Mouse (Mus musculus) heart, embryonic 13.5 days (tissue): Measurements from ENCODE around the gene Sprr2h. TPM values are rescaled to one million over a fixed set of nuclear protein-coding genes. Genes with fewer than 3 reads are reported as not detected.

Experiments used
- ATAC-seq: fragments of 200-750 bp; cut with Nextera tagmentation; 2 replicates; pipeline ENCODE4 v1.8.0; 2017; ENCODE audit warnings: moderate TSS enrichment; ENCODE audit not compliant: insufficient number of reproducible peaks, low FRiP score, low TSS enrichment; ENCODE audit errors: extremely low read depth
- H3K27ac ChIP-seq: fragments of 300-500 bp; sonication (generic); replicated peaks from 2 replicates; pipeline ENCODE4 v1.5.1; 2015; ENCODE audit warnings: moderate library complexity, mild to moderate bottlenecking, inconsistent platforms
- H3K27me3 ChIP-seq: fragments of 300-500 bp; sonication (generic); replicated peaks from 2 replicates; pipeline ENCODE4 v1.6.1; 2015; ENCODE audit warnings: mild to moderate bottlenecking, inconsistent platforms
- H3K36me3 ChIP-seq: fragments of 300-500 bp; sonication (generic); 2 replicates; pipeline ENCODE4 v1.6.1; 2015; ENCODE audit warnings: mild to moderate bottlenecking, inconsistent platforms
- H3K4me1 ChIP-seq: fragments of 300-500 bp; sonication (generic); 2 replicates; pipeline ENCODE4 v1.6.1; 2015; ENCODE audit warnings: inconsistent platforms
- H3K4me2 ChIP-seq: fragments of 300-500 bp; sonication (generic); 2 replicates; pipeline ENCODE4 v1.6.1; 2015; ENCODE audit warnings: inconsistent platforms, mild to moderate bottlenecking, moderate library complexity
- H3K4me3 ChIP-seq: fragments of 300-500 bp; sonication (generic); 2 replicates; pipeline ENCODE4 v1.5.1; 2015; ENCODE audit warnings: moderate library complexity, mild to moderate bottlenecking, inconsistent platforms
- H3K9ac ChIP-seq: fragments of 300-500 bp; sonication (generic); 2 replicates; pipeline ENCODE4 v1.6.1; 2015; ENCODE audit warnings: inconsistent platforms, mild to moderate bottlenecking, moderate library complexity
- H3K9me3 ChIP-seq: fragments of 300-500 bp; sonication (generic); 2 replicates; pipeline ENCODE4 v1.6.1; 2016; ENCODE audit warnings: inconsistent platforms
- WGBS: fragments of 180-500 bp; shearing (Covaris S2); methylation state at CpG from one replicate; pipeline ENCODE4 v1.1.7; 2015; ENCODE audit warnings: mixed read lengths; 5-methylcytosine and 5-hydroxymethylcytosine counted together
- polyA plus RNA-seq: library from polyadenylated mRNA; unstranded; fragments of >200 nt; fragmentation: Nextera tagmentation; extraction: Ambion mirVana; gene quantifications from 2 replicates; pipeline ENCODE4 v1.2.1, GENCODE M21; 2015

Gene Sprr2h
- not detected in 2 replicates for polyA plus RNA-seq

DNA sequence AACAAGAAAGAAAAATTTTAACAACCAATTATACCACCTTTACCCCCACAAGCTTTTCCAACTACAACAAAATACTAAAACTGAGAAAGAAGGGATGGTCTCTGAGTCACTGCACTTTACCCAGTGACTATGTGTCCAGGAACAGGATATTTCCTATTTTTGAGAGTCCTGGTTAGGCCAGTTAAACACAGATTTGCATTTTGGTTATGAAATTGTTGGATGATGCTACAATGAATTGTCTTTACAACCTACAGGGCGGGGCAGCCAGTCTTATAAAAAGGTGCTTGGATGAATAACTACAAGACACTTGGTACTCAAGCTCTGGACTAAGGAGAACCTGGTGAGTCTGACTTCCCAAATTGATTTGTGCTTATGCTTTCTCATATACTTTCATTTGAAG lies at the start of gene Sprr2h:
Gene Sprr2h (plus strand): TSS at position 301 of the 400 bp plus-strand sequence.
- WGBS: 64% methylated on average over 1 of the region's 1 CpGs
- Histone ChIP-seq H3K4me1 (no peaks in the 10 kb centered on the region), H3K9me3 (no peaks in the 10 kb centered on the region), H3K9ac (no peak within 1 kb of the TSS), H3K27ac (no peak within 1 kb of the TSS), H3K36me3 (no peaks in the 10 kb centered on the region), H3K4me3 (no peak within 1 kb of the TSS), H3K27me3 (no peaks in the 10 kb centered on the region), H3K4me2 (no peak within 1 kb of the TSS)
- no peak for ATAC-seq

GRCm38 (mm10) chr3:92336278-92336677 lies 49.2 kb upstream of the Sprr2h start:
- 76% methylated on average over 1 of the region's 1 CpGs for WGBS
- Histone ChIP-seq H3K4me2 (no peak overlapping the region), H3K36me3 (no peaks in the 10 kb centered on the region), H3K9ac (no peak overlapping the region), H3K27ac (no peak overlapping the region), H3K27me3 (no peaks in the 10 kb centered on the region), H3K4me1 (no peaks in the 10 kb centered on the region), H3K9me3 (no peaks in the 10 kb centered on the region), H3K4me3 (no peak overlapping the region)
- ATAC-seq: no peak

- no peak for ATAC-seq
- no peak within 1 kb of the TSS for H3K4me2 ChIP-seq
- no peaks in the 10 kb centered on the region for H3K27me3 ChIP-seq
- no peak within 1 kb of the TSS for H3K9ac ChIP-seq
- no peak within 1 kb of the TSS for H3K4me3 ChIP-seq
- 83% methylated on average over 5 of the region's 5 CpGs for WGBS
- no peaks in the 10 kb centered on the region for H3K36me3 ChIP-seq
- no peaks in the 10 kb centered on the region for H3K4me1 ChIP-seq
- H3K27ac ChIP-seq: no peak within 1 kb of the TSS
- no peaks in the 10 kb centered on the region for H3K9me3 ChIP-seq
These were observed 46.6 kb upstream of the Sprr2h start, which contains the start of gene Sprr2d for GRCm38 (mm10) chr3:92338840-92339239. Gene Sprr2d, plus strand, starts transcription at chr3:92339140.

GRCm38 (mm10) chr3:92351843-92352242 lies 33.6 kb upstream of the Sprr2h start, which contains the start of gene Sprr2e:
Gene Sprr2e, plus strand, starts transcription at chr3:92352143.
- Histone ChIP-seq H3K36me3 (no peaks in the 10 kb centered on the region), H3K27ac (no peak within 1 kb of the TSS), H3K4me3 (no peak within 1 kb of the TSS), H3K9ac (no peak within 1 kb of the TSS), H3K4me1 (no peaks in the 10 kb centered on the region), H3K4me2 (no peak within 1 kb of the TSS), H3K9me3 (no peaks in the 10 kb centered on the region), H3K27me3 (no peaks in the 10 kb centered on the region)
- ATAC-seq: no peak
- WGBS: 77% methylated on average over 2 of the region's 2 CpGs

- H3K27me3 ChIP-seq: no peaks in the 10 kb centered on the region
- no peak overlapping the region for H3K4me3 ChIP-seq
- ATAC-seq: no peak
- H3K36me3 ChIP-seq: no peaks in the 10 kb centered on the region
- no peaks in the 10 kb centered on the region; the same call in 1 of the 2 replicates for H3K9me3 ChIP-seq
- no peak overlapping the region for H3K4me2 ChIP-seq
- no peak overlapping the region for H3K27ac ChIP-seq
- H3K9ac ChIP-seq: no peak overlapping the region
- no peaks in the 10 kb centered on the region for H3K4me1 ChIP-seq
These were observed 23.9 kb upstream of the Sprr2h start for GRCm38 (mm10) chr3:92361619-92362018.

- H3K4me2 ChIP-seq: no peak within 1 kb of the TSS
- no peaks in the 10 kb centered on the region for H3K27me3 ChIP-seq
- H3K4me3 ChIP-seq: no peak within 1 kb of the TSS
- no peaks in the 10 kb centered on the region for H3K36me3 ChIP-seq
- ATAC-seq: no peak
- no peak within 1 kb of the TSS for H3K27ac ChIP-seq
- no peak within 1 kb of the TSS for H3K9ac ChIP-seq
- H3K4me1 ChIP-seq: no peaks in the 10 kb centered on the region
- no peaks in the 10 kb centered on the region for H3K9me3 ChIP-seq
- WGBS: 50% methylated on average over 3 of the region's 3 CpGs
These were observed 20.6 kb upstream of the Sprr2h start, which contains the start of gene Sprr2f for GRCm38 (mm10) chr3:92364887-92365286. Gene Sprr2f, plus strand, starts transcription at chr3:92365187.

- Histone ChIP-seq H3K36me3 (no peaks in the 10 kb centered on the region), H3K27me3 (no peaks in the 10 kb centered on the region), H3K27ac (no peak overlapping the region), H3K4me3 (no peak overlapping the region), H3K4me2 (no peak overlapping the region), H3K9ac (no peak overlapping the region), H3K9me3 (no peaks in the 10 kb centered on the region), H3K4me1 (no peaks in the 10 kb centered on the region)
- 69% methylated on average over 2 of the region's 2 CpGs for WGBS
- ATAC-seq: no peak
These were observed 11.9 kb upstream of the Sprr2h start for GRCm38 (mm10) chr3:92373613-92374012.

- Histone ChIP-seq H3K9ac (no peak overlapping the region), H3K4me3 (no peak overlapping the region), H3K9me3 (no peaks in the 10 kb centered on the region), H3K36me3 (no peaks in the 10 kb centered on the region), H3K4me1 (no peaks in the 10 kb centered on the region), H3K27ac (no peak overlapping the region), H3K4me2 (no peak overlapping the region), H3K27me3 (no peaks in the 10 kb centered on the region)
- ATAC-seq: no peak
- WGBS: 49% methylated on average over 1 of the region's 1 CpGs
These were observed 8.8 kb downstream of the Sprr2h start for GRCm38 (mm10) chr3:92394301-92394700.

GRCm38 (mm10) chr3:92407691-92408090 lies 22.2 kb downstream of the Sprr2h start, which contains the start of gene Sprr2i:
Gene Sprr2i, plus strand, starts transcription at chr3:92407991.
- no peak within 1 kb of the TSS for H3K9ac ChIP-seq
- no peak within 1 kb of the TSS for H3K27ac ChIP-seq
- no peaks in the 10 kb centered on the region for H3K36me3 ChIP-seq
- WGBS: 75% methylated on average over 2 of the region's 2 CpGs
- ATAC-seq: no peak
- H3K4me2 ChIP-seq: no peak within 1 kb of the TSS
- no peaks in the 10 kb centered on the region for H3K4me1 ChIP-seq
- no peaks in the 10 kb centered on the region for H3K9me3 ChIP-seq
- no peaks in the 10 kb centered on the region for H3K27me3 ChIP-seq
- no peak within 1 kb of the TSS for H3K4me3 ChIP-seq

- H3K4me1 ChIP-seq: no peaks in the 10 kb centered on the region
- no peak within 1 kb of the TSS for H3K27ac ChIP-seq
- no peaks in the 10 kb centered on the region for H3K27me3 ChIP-seq
- no peak within 1 kb of the TSS for H3K4me3 ChIP-seq
- 82% methylated on average over 2 of the region's 2 CpGs for WGBS
- no peaks in the 10 kb centered on the region for H3K36me3 ChIP-seq
- no peak for ATAC-seq
- no peak within 1 kb of the TSS for H3K9ac ChIP-seq
- no peaks in the 10 kb centered on the region for H3K9me3 ChIP-seq
- H3K4me2 ChIP-seq: no peak within 1 kb of the TSS
These were observed 32.3 kb downstream of the Sprr2h start, which contains the start of gene Sprr2j-ps for GRCm38 (mm10) chr3:92417782-92418181. Gene Sprr2j-ps, plus strand, starts transcription at chr3:92418082.

- WGBS: 87% methylated on average over 6 of the region's 6 CpGs
- Histone ChIP-seq H3K27ac (no peak within 1 kb of the TSS), H3K9me3 (no peaks in the 10 kb centered on the region), H3K27me3 (no peaks in the 10 kb centered on the region), H3K4me2 (no peak within 1 kb of the TSS), H3K36me3 (no peaks in the 10 kb centered on the region), H3K4me1 (no peaks in the 10 kb centered on the region), H3K9ac (no peak within 1 kb of the TSS), H3K4me3 (no peak within 1 kb of the TSS)
- no peak for ATAC-seq
These were observed 43.8 kb downstream of the Sprr2h start, which contains the start of gene Gm9774 for GRCm38 (mm10) chr3:92429323-92429722. Gene Gm9774, minus strand, starts transcription at chr3:92429423.

- Histone ChIP-seq H3K4me1 (no peaks in the 10 kb centered on the region), H3K9ac (no peak within 1 kb of the TSS), H3K27ac (no peak within 1 kb of the TSS), H3K4me2 (no peak within 1 kb of the TSS), H3K27me3 (no peaks in the 10 kb centered on the region), H3K36me3 (no peaks in the 10 kb centered on the region), H3K4me3 (no peak within 1 kb of the TSS), H3K9me3 (no peaks in the 10 kb centered on the region)
- WGBS: 75% methylated on average over 2 of the region's 2 CpGs
- no peak for ATAC-seq
These were observed 46.8 kb downstream of the Sprr2h start, which contains the start of gene Sprr2k for GRCm38 (mm10) chr3:92432282-92432681. Gene Sprr2k, plus strand, starts transcription at chr3:92432582.
